Mouse (Mus musculus): ENCODE results near the gene Vmn2r10.
"Not testable (repeated sequence)": the region's sequence is repeated elsewhere in the genome, so short reads cannot be mapped to it uniquely, and the experiment has no call there.

The Vmn2r10 gene

GRCm38 (mm10) chr5:109006427-109006826, at the start of gene Vmn2r10:
Vmn2r10 (minus strand) TSS chr5:109006527.
- in situ Hi-C loops (cut with MboI), result not testable (repeated sequence)

GRCm38 (mm10) chr5:109055286-109055685, 49.0 kb upstream of the Vmn2r10 start:
- in situ Hi-C loops (cut with MboI), result no loop called here

- in situ Hi-C loops (cut with MboI), result no loop called here
These were observed 26.3 kb upstream of the Vmn2r10 start for GRCm38 (mm10) chr5:109032591-109032990.

GRCm38 (mm10) chr5:108988924-108989323, 17.4 kb downstream of the Vmn2r10 start:
- in situ Hi-C loops (cut with MboI), result no loop called here

Measured in mature B cell (primary cell).